Mouse (Mus musculus) limb, embryonic 11.5 days (tissue): Measurements from ENCODE around the gene 1700016H13Rik. TPM values are rescaled to one million over a fixed set of nuclear protein-coding genes. Genes with fewer than 3 reads are reported as not detected.

Source experiments
- ATAC-seq: fragments of 200-750 bp; cut with Nextera tagmentation; 2 replicates; pipeline ENCODE4 v1.8.0; 2017; ENCODE audit warnings: low read depth; ENCODE audit not compliant: insufficient number of reproducible peaks, low FRiP score, low TSS enrichment
- DNase-seq: peaks from one replicate; pipeline ENCODE4 v3.0.0-alpha.2; 2015; ENCODE audit warnings: low spot score
- H3K27ac ChIP-seq: fragments of 300-500 bp; sonication (generic); replicated peaks from 2 replicates; pipeline ENCODE4 v1.5.1; 2014; ENCODE audit warnings: low read depth, mild to moderate bottlenecking, low read length
- H3K27me3 ChIP-seq: fragments of 300-500 bp; sonication (generic); 2 replicates; pipeline ENCODE4 v1.6.1; 2014; ENCODE audit warnings: mild to moderate bottlenecking, low read length, mixed read lengths; ENCODE audit not compliant: control insufficient read depth, insufficient read depth
- H3K36me3 ChIP-seq: fragments of 300-500 bp; sonication (generic); 2 replicates; pipeline ENCODE4 v1.6.1; 2014; ENCODE audit warnings: mild to moderate bottlenecking, low read length, moderate library complexity, mixed read lengths; ENCODE audit not compliant: control insufficient read depth, insufficient read depth
- H3K4me1 ChIP-seq: fragments of 300-500 bp; sonication (generic); 2 replicates; pipeline ENCODE4 v1.6.1; 2014; ENCODE audit warnings: low read length, mixed read lengths; ENCODE audit not compliant: control insufficient read depth, insufficient read depth
- H3K4me2 ChIP-seq: fragments of 300-500 bp; sonication (generic); 2 replicates; pipeline ENCODE4 v1.6.1; 2014; ENCODE audit warnings: low read depth, mild to moderate bottlenecking, moderate library complexity; ENCODE audit not compliant: severe bottlenecking
- H3K4me3 ChIP-seq: fragments of 300-500 bp; sonication (generic); 2 replicates; pipeline ENCODE4 v1.5.1; 2014; ENCODE audit warnings: low read depth, low read length
- H3K9ac ChIP-seq: fragments of 300-500 bp; sonication (generic); 2 replicates; pipeline ENCODE4 v1.6.1; 2014; ENCODE audit warnings: mild to moderate bottlenecking, low read length
- H3K9me3 ChIP-seq: fragments of 300-500 bp; sonication (generic); 2 replicates; pipeline ENCODE4 v1.6.1; 2016; ENCODE audit warnings: low read length; ENCODE audit not compliant: control insufficient read depth
- WGBS: fragments of 180-500 bp; shearing (Covaris S2); extraction: QIAGEN DNeasy Blood & Tissue Kit; methylation state at CpG from one replicate; pipeline ENCODE4 v1.1.7; 2014; 5-methylcytosine and 5-hydroxymethylcytosine counted together
- polyA plus RNA-seq: library from polyadenylated mRNA; unstranded; fragments of >200 nt; fragmentation: Nextera tagmentation; extraction: Ambion mirVana; gene quantifications from 2 replicates; pipeline ENCODE4 v1.2.1, GENCODE M21; 2014

The 1700016H13Rik gene
- polyA plus RNA-seq, 1 experiment from 2014 or later = 0.17 TPM

GRCm38 (mm10) chr5:103659571-103659970 is 3.8 kb upstream of the 1700016H13Rik start:
- DNase-seq (no peak), ATAC-seq (no peak)
- Histone ChIP-seq H3K27ac (no peak overlapping the region), H3K9ac (no peak overlapping the region), H3K4me1 (no peaks in the 10 kb centered on the region), H3K27me3 (no peaks in the 10 kb centered on the region), H3K36me3 (no peaks in the 10 kb centered on the region), H3K4me3 (no peak overlapping the region), H3K4me2 (no peak overlapping the region), H3K9me3 (no peaks in the 10 kb centered on the region)
- 44% methylated on average over 3 of the region's 3 CpGs for WGBS

- ATAC-seq = no peak
Observed at GRCm38 (mm10) chr5:103658921-103659320, 3.1 kb upstream of the 1700016H13Rik start.

GRCm38 (mm10) chr5:103654780-103655179 is 1.0 kb downstream of the 1700016H13Rik start:
- H3K4me1 ChIP-seq = no peaks in the 10 kb centered on the region
- DNase-seq (no peak), ATAC-seq (no peak)
- H3K36me3 ChIP-seq = no peaks in the 10 kb centered on the region
- H3K9me3 ChIP-seq = no peaks in the 10 kb centered on the region
- H3K9ac ChIP-seq = no peak overlapping the region
- no peaks in the 10 kb centered on the region for H3K27me3 ChIP-seq
- H3K4me3 ChIP-seq = no peak overlapping the region
- H3K27ac ChIP-seq = no peak overlapping the region
- WGBS = 57% methylated on average over 4 of the region's 4 CpGs
- H3K4me2 ChIP-seq = peak overlapping the region; percentile 95

More at GRCm38 (mm10) chr5:103658921-103659320, 3.1 kb upstream of the 1700016H13Rik start:
- H3K4me2 ChIP-seq = no peak overlapping the region
- no peaks in the 10 kb centered on the region for H3K36me3 ChIP-seq
- DNase-seq = peak; percentile 42
- no peak overlapping the region for H3K9ac ChIP-seq
- H3K4me3 ChIP-seq = no peak overlapping the region
- no peaks in the 10 kb centered on the region for H3K9me3 ChIP-seq
- H3K4me1 ChIP-seq = no peaks in the 10 kb centered on the region
- WGBS = 70% methylated on average over 5 of the region's 5 CpGs
- no peaks in the 10 kb centered on the region for H3K27me3 ChIP-seq
- H3K27ac ChIP-seq = no peak overlapping the region

DNA sequence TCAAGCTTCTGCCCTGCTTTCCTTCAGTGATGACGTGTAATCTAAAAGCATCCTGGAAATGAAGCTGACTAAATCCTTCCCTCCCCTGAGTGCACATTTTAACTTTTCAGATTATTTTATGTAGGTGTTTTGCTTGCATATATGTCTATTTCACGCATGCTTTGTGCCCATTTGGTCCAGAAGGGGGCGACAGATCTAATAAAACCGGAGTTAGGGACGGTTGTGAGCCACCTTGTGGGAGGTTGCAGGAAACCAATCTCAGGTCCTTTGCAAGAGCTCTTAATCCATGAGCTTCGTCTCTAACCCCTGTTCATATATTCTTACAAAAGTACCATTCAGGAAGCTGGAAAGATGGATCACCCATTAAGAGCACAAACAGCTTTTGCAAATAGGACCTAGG is 1.6 kb downstream of the 1700016H13Rik start:
- H3K27ac ChIP-seq = no peak overlapping the region
- DNase-seq (peak; percentile 76), ATAC-seq (no peak)
- 23% methylated on average over 6 of the region's 6 CpGs for WGBS
- H3K9me3 ChIP-seq = no peaks in the 10 kb centered on the region
- H3K4me1 ChIP-seq = no peaks in the 10 kb centered on the region
- no peak overlapping the region for H3K4me2 ChIP-seq
- H3K27me3 ChIP-seq = no peaks in the 10 kb centered on the region
- no peak overlapping the region for H3K4me3 ChIP-seq
- no peak overlapping the region for H3K9ac ChIP-seq
- H3K36me3 ChIP-seq = no peaks in the 10 kb centered on the region

- no peak overlapping the region for H3K4me3 ChIP-seq
- H3K4me2 ChIP-seq = no peak overlapping the region
- H3K4me1 ChIP-seq = no peaks in the 10 kb centered on the region
- no peak overlapping the region for H3K27ac ChIP-seq
- ATAC-seq (no peak), DNase-seq (no peak)
- H3K9ac ChIP-seq = no peak overlapping the region
- 84% methylated on average over 3 of the region's 3 CpGs for WGBS
- no peaks in the 10 kb centered on the region for H3K36me3 ChIP-seq
- H3K27me3 ChIP-seq = no peaks in the 10 kb centered on the region
- H3K9me3 ChIP-seq = no peaks in the 10 kb centered on the region
Observed at GRCm38 (mm10) chr5:103647320-103647719, 8.5 kb downstream of the 1700016H13Rik start.

- no peak overlapping the region for H3K4me3 ChIP-seq
- DNase-seq (no peak), ATAC-seq (no peak)
- H3K27me3 ChIP-seq = no peaks in the 10 kb centered on the region
- H3K9ac ChIP-seq = no peak overlapping the region
- H3K36me3 ChIP-seq = no peaks in the 10 kb centered on the region
- H3K4me2 ChIP-seq = no peak overlapping the region
- WGBS = 96% methylated on average over 1 of the region's 1 CpGs
- no peak overlapping the region for H3K27ac ChIP-seq
- no peaks in the 10 kb centered on the region for H3K4me1 ChIP-seq
- no peaks in the 10 kb centered on the region for H3K9me3 ChIP-seq
Observed at GRCm38 (mm10) chr5:103644167-103644566, 11.6 kb downstream of the 1700016H13Rik start.

GRCm38 (mm10) chr5:103637162-103637561 is 18.6 kb downstream of the 1700016H13Rik start:
- no peak overlapping the region for H3K4me2 ChIP-seq
- H3K27me3 ChIP-seq = no peaks in the 10 kb centered on the region
- WGBS = 87% methylated on average over 2 of the region's 2 CpGs
- H3K4me3 ChIP-seq = no peak overlapping the region
- H3K27ac ChIP-seq = no peak overlapping the region
- ATAC-seq = no peak
- no peaks in the 10 kb centered on the region for H3K9me3 ChIP-seq
- H3K9ac ChIP-seq = no peak overlapping the region
- no peak for DNase-seq
- H3K4me1 ChIP-seq = no peaks in the 10 kb centered on the region
- H3K36me3 ChIP-seq = no peaks in the 10 kb centered on the region

GRCm38 (mm10) chr5:103629854-103630580 is 25.8 kb downstream of the 1700016H13Rik start:
- Histone ChIP-seq H3K9me3 (no peaks in the 10 kb centered on the region), H3K36me3 (no peaks in the 10 kb centered on the region), H3K27me3 (no peaks in the 10 kb centered on the region), H3K4me2 (no peak overlapping the region), H3K4me1 (no peaks in the 10 kb centered on the region), H3K9ac (no peak overlapping the region), H3K4me3 (no peak overlapping the region), H3K27ac (no peak overlapping the region)
- ATAC-seq = no peak
- DNase-seq = no peak
- WGBS = 76% methylated on average over 9 of the region's 9 CpGs
